Mouse (Mus musculus) heart, postnatal 0 days (tissue): ENCODE results near the gene Adamts16.

Experiments
- CTCF ChIP-seq: IDR thresholded peaks from 2 replicates; pipeline ENCODE4 v1.5.1; 2016; ENCODE audit warnings: antibody characterized with exemption, control low read depth, low read depth
- EP300 ChIP-seq: IDR thresholded peaks from 2 replicates; pipeline ENCODE4 v1.6.1; 2016; ENCODE audit warnings: antibody characterized with exemption, low read depth

GRCm38 (mm10) chr13:70769156-70769555, 72.5 kb downstream of the Adamts16 start:
- TF ChIP-seq EP300 (no peak), CTCF (no peak)
